Mouse (Mus musculus) thymus, postnatal 0 days (tissue): ENCODE results near the gene Rps29. TPM values are rescaled to one million over a fixed set of nuclear protein-coding genes. Genes with fewer than 3 reads are reported as not detected.
"Not testable (repeated sequence)": the region's sequence is repeated elsewhere in the genome, so short reads cannot be mapped to it uniquely, and the experiment has no call there.

ENCODE experiments used
- DNase-seq: peaks from one replicate; pipeline ENCODE4 v3.0.0-alpha.2; 2015; ENCODE audit warnings: low spot score
- polyA plus RNA-seq: library from polyadenylated mRNA; unstranded; fragments of >200 nt; fragmentation: Nextera tagmentation; extraction: Ambion mirVana; gene quantifications from 2 replicates; pipeline ENCODE4 v1.2.1, GENCODE M21; 2015

The Rps29 gene
- polyA plus RNA-seq, 1 experiment from 2014 or later = 3,209 TPM

DNA sequence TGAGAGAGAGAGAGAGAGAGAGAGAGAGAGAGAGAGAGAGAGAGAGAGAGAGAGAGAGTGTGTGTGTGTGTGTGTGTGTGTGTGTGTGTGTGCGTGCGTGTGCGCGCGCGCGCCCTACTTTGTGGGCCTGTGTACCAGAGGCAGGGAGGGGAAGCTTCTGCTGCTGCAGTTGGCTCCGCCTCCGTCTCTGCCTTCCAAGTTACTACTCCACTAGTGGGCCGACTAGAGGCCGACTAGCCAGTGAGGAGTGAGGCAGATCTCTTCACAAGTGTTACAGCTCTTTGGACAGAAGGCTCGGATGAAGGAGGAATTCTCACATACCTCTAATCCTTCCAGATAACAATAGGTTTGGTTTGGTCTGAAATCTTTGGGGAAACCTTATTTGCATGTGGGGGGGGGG lies 20.4 kb upstream of the Rps29 start:
- DNase-seq = no peak

DNA sequence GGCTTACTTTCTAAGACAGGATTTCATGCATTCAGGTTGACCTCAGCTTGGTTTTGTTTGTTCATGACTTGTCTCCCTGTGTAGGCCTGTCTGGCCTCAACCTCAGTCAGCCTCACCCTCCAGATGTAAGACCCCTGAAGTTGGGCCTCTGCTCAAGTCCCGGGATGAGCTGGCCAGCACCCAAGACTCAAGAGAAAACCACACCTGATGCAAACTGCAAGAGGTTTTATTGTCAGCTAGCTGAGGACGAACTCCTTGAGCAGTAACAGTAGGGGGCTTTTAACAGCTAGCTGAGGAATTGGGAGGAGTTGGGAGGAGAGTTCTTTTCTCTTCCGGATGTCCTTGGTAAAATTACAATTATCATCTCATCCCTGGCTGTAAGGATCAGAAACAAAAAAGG lies 18.5 kb upstream of the Rps29 start:
- DNase-seq = no peak

DNA sequence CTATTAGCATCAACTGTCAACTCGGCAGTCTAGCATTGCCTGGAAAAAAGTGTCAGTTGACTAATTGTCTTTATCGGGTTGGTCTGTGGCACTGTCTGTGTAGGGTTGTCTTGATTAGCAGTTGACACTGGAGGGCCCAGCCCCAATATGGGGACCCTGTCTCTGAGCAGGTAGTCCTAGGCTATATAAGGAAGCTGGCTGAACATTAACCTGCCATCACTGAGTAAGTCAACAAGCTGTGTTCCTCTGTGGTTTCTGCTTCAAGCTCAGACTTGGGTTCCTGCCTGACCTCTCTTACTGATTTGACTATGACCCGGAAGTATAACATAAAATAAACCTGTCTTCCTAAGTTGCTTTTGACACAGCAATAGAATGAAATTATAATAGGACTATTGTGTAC lies 17.0 kb upstream of the Rps29 start:
- DNase-seq = no peak

DNA sequence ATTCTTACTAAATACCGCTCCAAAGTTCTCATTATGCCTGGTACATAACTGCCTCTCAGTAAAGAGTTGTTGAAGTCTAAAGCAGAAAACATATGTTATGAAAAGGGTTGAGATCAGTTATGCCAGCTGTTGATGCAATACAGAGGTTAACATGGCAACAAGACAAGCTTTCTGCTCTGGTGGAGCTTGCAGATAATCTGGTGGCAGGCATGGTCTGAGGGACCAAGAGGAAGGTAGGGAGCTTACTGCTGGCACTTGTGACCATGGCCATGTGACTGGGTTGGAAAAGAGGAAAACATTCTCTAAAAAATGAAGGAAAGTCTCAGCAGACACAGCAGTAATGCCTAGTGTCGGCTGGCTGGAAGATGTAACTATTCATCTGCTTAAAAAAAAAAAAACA lies 12.3 kb upstream of the Rps29 start:
- no peak for DNase-seq

DNA sequence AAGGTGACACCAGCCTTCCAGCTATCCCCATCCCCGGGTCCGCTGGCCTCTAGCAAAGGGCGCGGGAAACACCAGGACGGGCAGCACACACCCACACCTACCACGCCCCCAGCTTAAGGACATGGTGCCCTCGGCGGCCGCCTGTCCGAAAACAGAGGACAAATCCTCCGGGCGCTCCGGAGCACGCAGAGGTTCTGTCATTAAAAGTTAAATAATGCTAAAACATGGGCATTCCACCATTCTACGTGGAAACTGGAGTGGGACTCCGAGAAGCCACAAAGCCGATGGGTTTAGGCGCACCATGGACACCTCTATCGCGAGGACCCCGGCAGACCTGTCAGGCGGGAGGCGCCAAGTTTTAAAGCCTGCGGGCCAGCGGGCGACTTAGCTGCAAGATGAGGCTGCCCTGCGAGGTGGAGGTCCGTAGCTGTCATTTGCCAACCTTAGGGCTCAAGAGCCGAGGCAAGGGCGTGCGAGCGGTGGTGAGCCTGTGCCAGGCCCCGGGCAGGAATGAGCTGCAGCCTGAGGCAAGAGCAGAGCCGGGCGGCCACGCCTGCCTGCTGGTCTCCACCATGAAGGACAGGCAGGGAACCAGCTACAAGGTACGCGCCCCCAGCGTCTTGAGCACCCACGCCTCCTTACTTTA lies 9.6 kb upstream of the Rps29 start, which contains the start of gene Lrr1:
Lrr1 (plus strand) TSS at position 354 of the 646 bp plus-strand sequence.
- DNase-seq = peak; percentile 85

DNA sequence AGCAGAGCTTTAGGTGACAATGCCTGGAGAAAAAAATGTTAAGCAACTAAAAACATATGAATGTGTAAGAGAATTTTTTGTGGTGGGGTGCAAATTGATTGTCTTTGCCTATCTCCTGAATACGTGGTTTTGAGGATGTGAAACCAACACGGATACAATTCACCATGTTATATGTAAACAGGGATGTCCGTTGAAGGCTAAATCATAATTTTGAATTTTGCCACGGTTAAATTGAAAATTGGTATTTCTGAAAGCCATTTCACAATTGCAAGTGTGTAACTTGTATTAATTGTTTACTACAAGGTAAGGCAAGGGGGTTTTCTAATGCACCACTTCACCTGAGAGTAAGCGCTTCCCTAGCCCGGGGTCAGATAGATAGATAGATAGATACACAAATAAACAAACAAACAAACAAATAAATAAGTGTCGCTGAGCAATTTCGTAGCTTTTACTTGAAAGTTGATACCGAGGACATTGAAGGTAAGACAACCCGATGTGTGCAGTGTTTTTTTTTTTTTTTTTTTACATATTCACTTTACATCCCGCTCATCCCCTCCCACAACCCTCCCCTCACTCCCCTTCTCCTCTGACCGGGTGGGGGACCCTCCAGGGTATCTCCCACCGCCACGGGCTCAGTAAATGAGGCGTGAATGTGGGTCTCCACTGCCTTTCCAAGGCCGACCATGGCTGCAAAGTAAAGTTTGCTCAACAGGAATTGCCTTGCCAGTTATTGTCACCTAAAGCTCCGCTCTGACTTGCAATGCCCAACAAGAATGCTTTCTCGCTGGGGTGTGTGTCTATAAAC lies 8.9 kb upstream of the Rps29 start:
- DNase-seq = no peak

DNA sequence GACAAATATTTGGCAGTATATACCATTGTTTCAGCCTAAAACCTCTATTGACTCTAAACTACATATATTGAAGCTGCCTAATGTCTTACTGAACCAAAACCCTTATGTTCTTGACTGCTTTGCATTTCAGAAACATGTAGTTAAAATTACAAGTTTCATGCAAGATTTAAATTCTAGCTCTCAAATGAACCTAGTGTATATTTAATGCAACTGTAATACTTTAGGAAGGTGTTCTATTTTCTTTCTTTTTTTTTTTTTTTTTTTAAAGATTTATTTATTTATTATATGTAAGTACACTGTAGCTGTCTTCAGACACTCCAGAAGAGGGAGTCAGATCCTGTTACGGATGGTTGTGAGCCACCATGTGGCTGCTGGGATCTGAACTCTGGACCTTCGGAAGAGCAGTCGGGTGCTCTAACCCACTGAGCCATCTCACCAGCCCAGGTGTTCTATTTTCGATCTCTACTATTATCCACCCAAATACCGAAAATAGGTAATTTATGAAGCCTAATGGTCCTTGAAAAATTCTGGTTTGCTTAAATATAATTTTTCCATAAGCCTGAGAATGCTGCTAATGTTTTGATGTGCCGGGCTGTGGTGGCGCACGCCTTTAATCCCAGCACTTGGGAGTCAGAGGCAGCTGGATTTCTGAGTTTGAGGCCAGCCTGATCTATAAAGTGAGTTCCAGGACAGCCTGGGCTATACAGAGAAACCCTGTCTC lies 8.0 kb upstream of the Rps29 start:
- DNase-seq = not testable (repeated sequence)

DNA sequence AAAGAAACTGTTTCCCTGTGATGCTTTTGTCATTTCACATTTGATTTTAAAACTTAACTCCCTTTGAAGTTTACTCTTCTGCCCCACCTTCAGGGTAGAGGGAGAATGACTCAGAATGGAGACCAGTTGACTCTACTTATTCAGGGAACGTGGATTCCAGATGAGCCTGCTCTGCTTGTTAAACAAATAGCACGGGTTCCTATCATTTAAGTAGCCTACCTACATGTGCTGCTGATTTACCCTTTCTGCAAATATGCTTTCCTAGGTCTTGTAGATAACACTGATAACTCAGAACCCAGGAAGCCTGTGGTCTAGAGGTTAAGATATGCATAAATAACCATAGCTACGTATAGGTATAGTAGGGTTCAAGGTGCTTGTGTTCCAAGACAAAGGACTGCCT lies 5.9 kb upstream of the Rps29 start:
- peak; percentile 21 for DNase-seq

DNA sequence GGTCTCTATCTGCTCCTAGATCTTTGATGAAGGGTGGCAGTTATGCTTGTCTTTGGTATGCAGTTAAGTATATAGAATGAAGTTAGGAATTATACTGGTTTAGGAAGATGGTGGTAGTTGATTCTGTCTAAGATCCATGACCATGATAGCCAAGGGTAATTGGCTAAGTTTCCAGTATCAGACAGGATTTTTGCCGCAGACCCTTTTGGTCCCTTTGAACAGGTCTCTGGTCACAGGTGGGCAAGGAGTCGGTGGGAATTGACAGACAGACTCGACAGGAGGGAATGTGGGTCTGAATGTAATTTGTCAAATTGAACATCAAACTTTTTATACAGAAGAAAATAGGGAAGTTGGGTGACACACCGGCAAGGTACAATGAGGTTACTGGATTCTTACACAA lies 4.6 kb upstream of the Rps29 start:
- not testable (repeated sequence) for DNase-seq

DNA sequence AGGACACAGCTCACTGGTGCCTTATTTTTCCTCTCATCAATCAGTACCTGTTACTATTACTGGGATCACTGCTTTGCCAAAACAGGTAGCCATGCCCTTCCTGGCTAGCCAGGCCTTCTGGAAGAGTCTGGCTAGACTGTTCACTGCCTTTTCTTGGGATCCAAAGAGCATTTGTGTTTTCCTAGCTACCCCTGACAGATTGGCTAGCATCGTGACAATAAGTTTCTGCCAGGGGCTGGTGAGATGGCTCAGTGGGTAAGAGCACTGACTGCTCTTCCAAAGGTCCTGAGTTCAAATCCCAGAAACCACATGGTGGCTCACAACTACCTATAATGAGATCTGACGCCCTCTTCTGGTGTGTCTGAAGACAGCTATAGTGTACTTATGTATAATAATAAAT lies 1.7 kb upstream of the Rps29 start:
- DNase-seq = not testable (repeated sequence)

DNA sequence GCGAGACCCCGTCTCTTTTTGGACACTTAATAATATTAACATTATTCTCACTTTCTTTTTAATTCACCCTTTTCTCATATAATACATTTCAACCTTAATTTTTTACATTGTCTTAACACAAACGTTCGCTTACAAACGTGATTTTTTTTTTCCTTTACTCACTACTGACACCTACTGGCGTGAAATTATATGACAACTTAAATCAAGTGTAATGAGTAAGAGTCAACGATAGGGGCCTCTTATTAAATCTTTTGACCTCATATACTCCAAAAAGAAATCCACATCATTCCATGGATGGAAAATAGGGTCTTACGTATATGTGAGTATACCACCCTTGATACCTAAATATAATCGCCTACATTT lies 573 bp upstream of the Rps29 start:
- peak; percentile 89 for DNase-seq

DNA sequence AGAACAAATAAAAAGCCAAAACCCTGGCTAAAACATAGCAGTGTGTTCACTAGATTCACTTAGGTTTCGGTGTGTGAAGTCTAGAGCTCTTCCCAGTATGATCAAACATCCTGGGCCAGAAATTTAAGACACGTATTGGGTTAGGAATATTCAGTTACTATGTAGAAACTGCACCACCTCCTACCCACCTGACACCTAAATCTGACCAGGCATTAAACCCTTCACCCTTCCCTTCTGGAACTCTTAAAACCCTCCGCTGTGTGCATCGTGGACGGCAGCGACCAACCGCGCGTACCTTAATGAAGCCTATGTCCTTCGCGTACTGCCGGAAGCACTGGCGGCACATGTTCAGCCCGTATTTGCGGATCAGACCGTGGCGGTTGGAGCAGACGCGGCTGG lies 621 bp downstream of the Rps29 start:
- no peak for DNase-seq

DNA sequence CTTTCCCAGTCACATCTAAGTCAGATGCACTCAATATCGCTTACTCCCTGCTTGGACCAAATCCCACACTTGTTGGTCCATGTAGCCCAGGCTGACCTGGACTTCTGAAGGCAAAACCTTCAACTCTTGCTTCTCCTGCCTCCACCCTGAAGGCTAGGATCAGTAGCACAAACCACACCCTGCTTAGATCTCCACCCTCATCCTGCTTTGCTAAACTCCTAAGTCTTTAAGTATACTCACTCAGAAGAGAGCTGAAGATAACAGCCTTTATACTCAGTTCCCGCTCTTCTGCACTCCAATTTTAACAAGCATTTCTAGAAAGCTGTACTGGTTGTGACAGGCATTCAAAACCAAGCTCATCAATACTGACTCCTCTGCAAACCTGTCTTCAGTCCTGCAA lies 1.9 kb downstream of the Rps29 start:
- DNase-seq = no peak

DNA sequence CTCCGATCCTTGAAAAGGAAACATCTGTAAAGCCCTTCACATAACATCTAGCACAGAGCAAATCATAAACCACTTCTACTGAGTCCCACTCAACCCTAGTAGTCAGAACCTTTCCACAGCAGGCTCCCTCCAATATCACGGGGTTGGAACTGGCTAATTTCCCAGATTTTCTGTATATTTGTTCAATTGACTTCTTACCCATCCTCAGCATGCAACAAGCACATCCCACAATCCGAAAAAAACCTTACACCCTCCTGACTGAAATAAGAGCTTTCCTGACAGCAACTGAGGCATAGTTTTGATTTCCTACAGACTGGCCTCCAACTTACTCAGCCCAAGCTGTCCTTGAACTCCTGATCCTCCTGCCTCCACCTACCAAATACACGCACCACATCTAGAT lies 2.5 kb downstream of the Rps29 start:
- no peak for DNase-seq

DNA sequence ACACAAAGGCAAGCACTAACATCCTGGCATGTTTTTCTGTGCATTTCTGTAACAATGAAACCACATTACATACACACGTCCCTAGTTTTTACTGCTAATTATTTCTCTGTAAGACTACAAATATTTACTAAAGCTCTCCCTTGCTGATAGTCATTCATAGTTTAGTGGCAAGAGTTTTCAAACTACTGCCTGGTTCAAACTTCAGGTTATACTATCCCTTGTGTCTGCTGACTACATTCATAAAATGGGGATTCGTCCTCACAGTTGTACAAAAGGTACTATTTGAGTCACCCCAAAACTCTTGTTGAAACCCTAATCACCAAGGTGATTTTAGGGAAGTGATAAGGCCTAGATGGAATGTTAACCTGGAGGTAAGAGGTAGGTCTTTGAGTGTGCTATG lies 3.1 kb downstream of the Rps29 start:
- DNase-seq = no peak

DNA sequence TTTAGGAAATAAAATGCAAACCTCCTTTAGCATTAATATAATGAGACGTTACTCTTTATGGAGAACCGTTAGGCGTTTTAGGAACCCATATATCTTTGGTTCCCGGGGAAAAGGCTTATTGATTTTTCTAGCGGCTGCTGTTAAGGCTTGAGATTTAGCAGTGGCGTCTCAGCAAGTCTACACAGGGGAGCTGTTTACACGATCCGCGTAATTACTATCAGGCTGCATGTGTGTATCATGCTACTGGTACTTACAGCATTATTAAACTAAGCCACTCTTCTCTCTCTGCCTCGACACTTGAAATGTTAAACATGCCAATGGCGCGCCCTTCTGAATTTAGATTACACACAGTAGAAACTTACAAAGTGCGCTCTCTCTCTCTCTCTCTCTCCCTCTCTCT lies 8.9 kb downstream of the Rps29 start:
- DNase-seq = no peak

DNA sequence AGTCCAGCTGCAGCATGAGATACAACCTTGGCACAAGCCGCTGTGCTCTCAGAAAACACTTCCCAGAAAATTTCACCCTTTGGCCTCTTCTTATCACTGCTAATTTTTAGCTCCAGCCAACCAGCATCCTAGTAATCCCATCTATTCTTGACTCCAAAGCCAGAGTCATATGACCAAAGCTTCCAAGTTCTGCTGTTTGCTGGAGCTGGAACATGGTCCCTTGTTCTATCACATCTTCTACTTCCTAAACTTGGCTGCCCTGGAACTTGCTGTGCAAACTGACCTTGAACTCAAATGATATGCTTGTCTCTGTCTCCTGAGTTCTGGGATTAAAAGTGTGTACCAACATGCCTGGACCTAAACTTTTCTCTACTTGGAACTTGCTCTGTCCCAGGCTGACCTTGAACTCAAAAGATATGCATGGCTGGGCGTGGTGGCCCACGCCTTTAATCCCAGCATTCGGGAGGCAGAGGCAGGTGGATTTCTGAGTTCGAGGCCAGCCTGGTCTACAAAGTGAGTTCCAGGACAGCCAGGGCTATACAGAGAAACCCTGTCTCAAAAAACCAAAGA lies 11.7 kb downstream of the Rps29 start:
- no peak for DNase-seq

DNA sequence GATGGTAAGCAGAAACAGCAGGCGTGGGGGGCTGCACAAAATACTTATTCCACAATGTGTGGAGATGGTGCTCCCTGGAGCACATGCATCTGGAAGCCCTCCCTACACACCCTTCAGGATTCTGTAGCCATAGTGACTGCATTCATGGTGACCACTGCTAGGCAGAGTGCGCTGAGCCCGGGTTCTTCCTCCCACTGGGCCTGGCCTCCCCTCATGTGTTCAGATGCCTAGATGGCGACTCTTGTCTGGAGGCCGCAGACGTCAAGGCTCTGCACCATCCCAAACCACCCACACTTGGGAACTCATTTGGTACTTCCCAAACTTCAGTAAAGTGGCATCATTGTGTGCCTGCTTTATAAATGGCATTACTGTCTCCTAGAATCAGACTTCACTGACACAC lies 15.5 kb downstream of the Rps29 start:
- no peak for DNase-seq

DNA sequence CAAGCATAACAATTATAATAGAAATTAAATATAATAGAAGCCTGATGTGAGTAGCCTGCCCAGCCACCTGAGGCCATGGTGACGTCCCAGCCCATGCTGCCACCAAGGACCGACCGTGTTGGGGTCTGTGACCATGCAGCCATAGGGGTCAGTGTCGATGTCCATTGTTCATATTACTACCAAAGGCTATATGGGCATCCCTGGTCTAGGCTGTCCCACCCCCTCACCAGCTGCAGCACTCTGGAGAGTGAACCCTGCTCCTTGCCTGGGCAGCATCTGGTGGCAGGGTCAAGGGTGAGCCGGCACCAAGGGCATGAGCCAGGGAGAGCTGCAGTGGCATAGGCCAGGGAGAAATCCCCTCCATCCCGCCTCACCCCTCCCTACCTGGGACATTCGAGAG lies 19.1 kb downstream of the Rps29 start:
- no peak for DNase-seq

DNA sequence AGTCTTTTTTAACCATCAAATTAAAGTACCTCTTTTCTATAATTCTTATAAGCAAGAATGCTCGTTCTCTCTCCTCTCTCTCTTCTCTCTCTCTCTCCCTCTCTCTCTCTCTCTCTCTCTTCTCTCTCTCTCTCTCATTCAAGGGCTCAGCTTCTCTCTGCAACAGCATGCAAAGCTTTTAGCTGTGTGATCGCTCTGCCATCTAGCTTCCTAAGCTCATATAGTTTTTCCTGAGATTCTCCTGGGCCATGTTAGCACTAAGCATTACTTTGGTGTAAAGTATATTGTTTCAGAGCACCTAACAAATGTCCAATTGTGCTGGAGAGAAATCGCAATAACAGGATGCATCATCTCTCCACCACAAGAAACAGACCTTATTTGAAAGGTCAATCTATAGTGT lies 19.8 kb downstream of the Rps29 start:
- no peak for DNase-seq

DNA sequence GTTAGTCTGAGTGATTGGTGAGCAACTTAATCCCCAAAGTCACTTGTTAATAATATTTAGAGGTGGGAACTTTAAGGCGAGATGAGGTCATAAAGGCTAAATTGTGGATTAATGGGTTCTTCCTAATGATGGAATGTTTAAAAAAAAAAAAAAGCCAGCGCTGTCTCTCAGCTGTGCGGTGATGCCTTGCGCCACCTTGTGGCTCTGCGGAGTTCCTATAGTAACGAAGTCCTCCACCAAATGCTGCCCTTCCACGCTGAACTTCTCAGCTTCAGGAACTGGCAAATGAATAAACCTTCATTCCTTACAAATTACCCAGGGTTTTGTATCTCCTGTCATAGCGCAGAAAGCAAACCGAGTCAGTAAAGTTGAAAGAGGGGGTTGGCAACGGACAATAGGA lies 27.0 kb downstream of the Rps29 start:
- DNase-seq = peak; percentile 24

DNA sequence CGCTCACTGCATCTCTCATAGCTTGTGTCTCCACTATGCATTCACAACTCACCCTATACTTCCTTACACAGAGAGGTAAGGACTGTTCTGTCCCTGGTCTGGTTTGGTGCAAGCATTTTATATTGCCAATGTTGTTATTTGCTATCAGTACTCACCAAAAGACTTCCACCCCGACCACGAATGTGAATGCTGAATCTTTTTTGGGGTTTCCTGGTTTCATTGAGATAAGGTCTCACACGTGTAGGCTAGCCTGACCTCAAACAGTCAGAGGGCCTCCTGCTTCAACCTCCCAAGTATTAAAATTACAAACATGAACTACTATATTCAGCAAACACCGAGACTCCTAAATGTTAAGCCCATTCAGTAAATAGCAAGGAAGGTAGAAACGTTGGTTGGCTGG lies 27.7 kb downstream of the Rps29 start:
- no peak for DNase-seq
